Mouse (Mus musculus) MEL (cell line): ENCODE measurements around the gene Hectd4. TPM values are rescaled to one million over a fixed set of nuclear protein-coding genes. Genes with fewer than 3 reads are reported as not detected.

Experiments
- DNase-seq: peaks from one replicate; pipeline ENCODE4 v3.0.0; 2011; ENCODE audit warnings: low read depth, low spot score
- H3K27ac ChIP-seq: 2 replicates; pipeline ENCODE4 v1.5.1; 2012; ENCODE audit warnings: low read depth, mild to moderate bottlenecking, control low read depth, low read length, moderate library complexity; ENCODE audit not compliant: control insufficient read depth
- H3K27me3 ChIP-seq, 2 experiments: fragments of 150-350 bp in 1 of 2; sonication (generic) in 1 of 2; 2 replicates each; pipeline ENCODE4 v1.6.1; 2012; ENCODE audit warnings: low read length in 2 of 2, mild to moderate bottlenecking in 2 of 2, improper control_type of control experiment in 1 of 2, moderate library complexity in 1 of 2; ENCODE audit not compliant: insufficient read depth in 2 of 2, control insufficient read depth in 1 of 2
- H3K36me3 ChIP-seq, 2 experiments: 2 replicates each; pipeline ENCODE4 v1.6.1; 2012 to 2014; ENCODE audit warnings: low read length in 2 of 2, improper control_type of control experiment in 1 of 2, inconsistent platforms in 1 of 2, mild to moderate bottlenecking in 1 of 2; ENCODE audit not compliant: insufficient read depth in 2 of 2, control insufficient read depth in 1 of 2
- H3K4me1 ChIP-seq, 2 experiments: fragments of 150-350 bp in 1 of 2; sonication (generic) in 1 of 2; 2 replicates each; pipeline ENCODE4 v1.6.1; 2012; ENCODE audit warnings: low read length in 2 of 2, improper control_type of control experiment in 1 of 2, mild to moderate bottlenecking in 1 of 2; ENCODE audit not compliant: insufficient read depth in 2 of 2, control insufficient read depth in 1 of 2
- H3K4me3 ChIP-seq, 2 experiments: fragments of 150-350 bp in 1 of 2; sonication (generic) in 1 of 2; 2 replicates each; pipeline ENCODE4 v1.5.1; 2012; ENCODE audit warnings: low read depth in 2 of 2, low read length in 2 of 2, mild to moderate bottlenecking in 2 of 2, moderate library complexity in 2 of 2, control low read depth in 1 of 2, improper control_type of control experiment in 1 of 2; ENCODE audit not compliant: control insufficient read depth in 1 of 2, insufficient read depth in 1 of 2
- H3K79me2 ChIP-seq: 2 replicates; pipeline ENCODE4 v1.6.1; 2012; ENCODE audit warnings: mild to moderate bottlenecking, low read length, moderate library complexity; ENCODE audit not compliant: control insufficient read depth, poor library complexity, insufficient read depth
- H3K9ac ChIP-seq: 2 replicates; pipeline ENCODE4 v1.6.1; 2012; ENCODE audit warnings: low read depth, mild to moderate bottlenecking, control low read depth, low read length, moderate library complexity; ENCODE audit not compliant: control insufficient read depth, poor library complexity, severe bottlenecking
- H3K9me3 ChIP-seq: fragments of 150-350 bp; sonication (generic); replicated peaks from 2 replicates; pipeline ENCODE4 v1.6.1; 2012; ENCODE audit warnings: mild to moderate bottlenecking, low read length, improper control_type of control experiment, moderate library complexity; ENCODE audit not compliant: insufficient read depth
- BHLHE40 ChIP-seq: IDR thresholded peaks from 2 replicates; pipeline ENCODE4 v1.6.1; 2012; ENCODE audit warnings: low read depth, mild to moderate bottlenecking, inconsistent platforms, low read length, improper control_type of control experiment, borderline replicate concordance
- CHD1 ChIP-seq: IDR thresholded peaks from 2 replicates; pipeline ENCODE4 v1.6.1; 2012; ENCODE audit warnings: low read depth, mild to moderate bottlenecking, inconsistent platforms, low read length, improper control_type of control experiment
- CHD2 ChIP-seq: IDR thresholded peaks from 2 replicates; pipeline ENCODE4 v1.6.1; 2011; ENCODE audit warnings: low read length, improper control_type of control experiment
- E2F4 ChIP-seq: IDR thresholded peaks from 2 replicates; pipeline ENCODE4 v1.6.1; 2011; ENCODE audit warnings: low read depth, low read length, improper control_type of control experiment, borderline replicate concordance
- ETS1 ChIP-seq: IDR thresholded peaks from 2 replicates; pipeline ENCODE4 v1.6.1; 2012; ENCODE audit warnings: low read depth, mild to moderate bottlenecking, inconsistent platforms, low read length, improper control_type of control experiment, moderate library complexity
- GABPA ChIP-seq: IDR thresholded peaks from 2 replicates; pipeline ENCODE4 v1.6.1; 2012; ENCODE audit warnings: low read depth, mild to moderate bottlenecking, inconsistent platforms, low read length, improper control_type of control experiment, moderate library complexity
- GATA1 ChIP-seq: IDR thresholded peaks from 2 replicates; pipeline ENCODE4 v1.6.1; 2011; ENCODE audit warnings: low read depth, low read length, improper control_type of control experiment
- JUND ChIP-seq: IDR thresholded peaks from 2 replicates; pipeline ENCODE4 v1.6.1; 2011; ENCODE audit warnings: low read depth, mild to moderate bottlenecking, improper control_type of control experiment, low read length
- KAT2A ChIP-seq: conservative IDR thresholded peaks from 2 replicates; pipeline ENCODE4 v1.6.1; 2012; ENCODE audit warnings: low read depth, low read length, improper control_type of control experiment, inconsistent platforms
- MAX ChIP-seq: IDR thresholded peaks from 2 replicates; pipeline ENCODE4 v1.6.1; 2011; ENCODE audit warnings: low read length, improper control_type of control experiment
- MEF2A ChIP-seq: IDR thresholded peaks from 2 replicates; pipeline ENCODE4 v1.6.1; 2014; ENCODE audit warnings: low read depth, mild to moderate bottlenecking, inconsistent platforms, low read length, improper control_type of control experiment; ENCODE audit not compliant: poor library complexity, insufficient replicate concordance, severe bottlenecking; ENCODE audit errors: extremely low read depth
- MYB ChIP-seq: IDR thresholded peaks from 2 replicates; pipeline ENCODE4 v1.6.1; 2011; ENCODE audit warnings: mild to moderate bottlenecking, low read depth, low read length, improper control_type of control experiment
- NELFE ChIP-seq: IDR thresholded peaks from 2 replicates; pipeline ENCODE4 v1.6.1; 2011; ENCODE audit warnings: low read depth, low read length, improper control_type of control experiment
- RCOR1 ChIP-seq: IDR thresholded peaks from 2 replicates; pipeline ENCODE4 v1.6.1; 2012; ENCODE audit warnings: low read depth, mild to moderate bottlenecking, inconsistent platforms, low read length, improper control_type of control experiment
- SMC3 ChIP-seq: IDR thresholded peaks from 2 replicates; pipeline ENCODE4 v1.6.1; 2011; ENCODE audit warnings: low read depth, low read length, improper control_type of control experiment
- TAL1 ChIP-seq: IDR thresholded peaks from 2 replicates; pipeline ENCODE4 v1.6.1; 2012; ENCODE audit warnings: mild to moderate bottlenecking, inconsistent platforms, low read length, moderate library complexity, mixed read lengths
- TCF12 ChIP-seq: IDR thresholded peaks from 2 replicates; pipeline ENCODE4 v1.6.1; 2014; ENCODE audit warnings: low read depth, mild to moderate bottlenecking, inconsistent platforms, low read length, improper control_type of control experiment, moderate library complexity
- UBTF ChIP-seq: IDR thresholded peaks from 2 replicates; pipeline ENCODE4 v1.6.1; 2012; ENCODE audit warnings: low read depth, mild to moderate bottlenecking, inconsistent platforms, low read length, improper control_type of control experiment, moderate library complexity, borderline replicate concordance; ENCODE audit not compliant: insufficient read depth
- USF2 ChIP-seq, 2 experiments: IDR thresholded peaks; 2 replicates each; pipeline ENCODE4 v1.6.1; 2011 to 2012; ENCODE audit warnings: improper control_type of control experiment in 2 of 2, low read length in 2 of 2, borderline replicate concordance in 1 of 2, inconsistent platforms in 1 of 2, low read depth in 1 of 2, mild to moderate bottlenecking in 1 of 2; ENCODE audit not compliant: insufficient read depth in 1 of 2
- ZC3H11A ChIP-seq: IDR thresholded peaks from 2 replicates; pipeline ENCODE4 v1.6.1; 2012; ENCODE audit warnings: low read depth, mild to moderate bottlenecking, inconsistent platforms, low read length, improper control_type of control experiment
- ZKSCAN1 ChIP-seq: IDR thresholded peaks from 2 replicates; pipeline ENCODE4 v1.6.1; 2012; ENCODE audit warnings: low read depth, mild to moderate bottlenecking, inconsistent platforms, low read length, improper control_type of control experiment, moderate library complexity
- ZMIZ1 ChIP-seq: IDR thresholded peaks from 2 replicates; pipeline ENCODE4 v1.6.1; 2012; ENCODE audit warnings: low read depth, mild to moderate bottlenecking, inconsistent platforms, low read length, improper control_type of control experiment, moderate library complexity
- ZNF384 ChIP-seq: IDR thresholded peaks from 2 replicates; pipeline ENCODE4 v1.6.1; 2012; ENCODE audit warnings: low read depth, mild to moderate bottlenecking, inconsistent platforms, low read length, improper control_type of control experiment
- polyA plus RNA-seq, 2 experiments: library from polyadenylated mRNA; stranded (reverse) in 1 of 2; unstranded in 1 of 2; fragments of >175 nt in 1 of 2; fragments of >200 nt in 1 of 2; gene quantifications; 2 replicates each; pipeline versions ENCODE4 v1.2.1 to v1.2.4; 2012; ENCODE audit warnings: low replicate concordance in 2 of 2, low read depth in 1 of 2; ENCODE audit not compliant: insufficient read length in 2 of 2, insufficient read depth in 1 of 2, missing spikeins in 1 of 2
- total RNA-seq: library from RNA; depleted of rRNA; stranded (reverse); fragments of 300-350 nt; gene quantifications from 2 replicates; pipeline ENCODE4 v1.2.3, GENCODE M21; 2012

The Hectd4 gene
- total and polyA plus RNA-seq, 3 experiments = 7.0 to 10.8 TPM; not detected in 1

DNA sequence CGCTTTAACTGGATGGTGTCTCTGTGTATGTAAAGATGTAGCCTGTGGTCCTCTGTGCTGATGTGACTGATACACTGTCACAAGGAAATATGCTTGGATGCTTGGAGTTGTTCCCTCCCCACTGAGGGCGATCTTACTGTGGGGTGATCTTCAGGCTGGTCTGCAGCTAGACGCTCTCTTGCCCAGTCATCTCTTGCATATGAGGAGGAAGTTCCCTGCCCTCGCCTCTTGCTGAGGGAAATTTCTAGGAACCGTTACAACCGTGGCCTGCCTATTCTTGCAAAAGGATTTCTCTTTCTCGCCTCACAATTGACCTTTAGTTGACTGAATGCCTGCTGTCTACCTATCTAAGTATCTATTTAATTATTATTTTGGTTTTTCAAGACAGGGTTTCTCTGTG lies 35.0 kb downstream of the Hectd4 start:
- no peaks in the 10 kb centered on the region for H3K9me3 ChIP-seq
- no peak for DNase-seq
- H3K4me3 ChIP-seq = no peak overlapping the region
- no peaks in the 10 kb centered on the region for H3K27me3 ChIP-seq
- H3K9ac ChIP-seq = no peak overlapping the region
- no peak overlapping the region for H3K27ac ChIP-seq
- H3K4me1 ChIP-seq = no peaks in the 10 kb centered on the region; a peak in 1 of 4 replicates
- TF ChIP-seq ZNF384 (no peak), TCF12 (no peak), USF2 (IDR thresholded peaks at IDR 0.05; ENCODE audit: borderline replicate concordance in 1 of 2, insufficient read depth in 1 of 2, low read depth in 1 of 2, low read length in 2 of 2) (no peak), ETS1 (no peak), CHD2 (no peak), UBTF (no peak), E2F4 (no peak), ZMIZ1 (no peak), ZKSCAN1 (no peak), SMC3 (no peak), ZC3H11A (no peak), NELFE (no peak)
- peaks cover 0 to 3% of the 10 kb centered on the region in 2 experiments; a peak in 2 of 4 replicates for H3K36me3 ChIP-seq
- no peaks in the 10 kb centered on the region for H3K79me2 ChIP-seq

DNA sequence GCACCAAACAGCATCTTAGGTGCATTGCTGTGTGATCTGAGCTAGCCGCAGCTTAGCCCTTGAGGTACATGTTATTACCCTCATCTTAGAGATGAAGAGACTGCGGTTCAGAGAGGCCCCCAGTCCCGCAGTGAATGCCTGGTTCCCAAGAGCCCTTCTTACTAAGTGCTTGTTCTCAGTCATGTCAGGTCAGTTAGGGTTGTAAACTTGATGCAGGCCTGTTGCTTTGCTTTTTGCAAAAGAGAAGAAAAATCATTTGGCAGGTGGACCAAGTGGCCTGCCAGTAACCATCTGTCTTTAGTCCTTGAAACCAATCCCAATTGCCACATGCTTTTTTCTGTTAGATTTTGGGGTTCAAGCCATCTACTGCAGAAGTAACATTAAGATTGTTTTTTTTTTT lies 41.8 kb downstream of the Hectd4 start:
- peaks cover 5 to 10% of the 10 kb centered on the region in 2 experiments for H3K4me1 ChIP-seq
- no peak for DNase-seq
- TF ChIP-seq MEF2A = no peak
- no peak for TF ChIP-seq UBTF
- no peak for TF ChIP-seq BHLHE40
- TF ChIP-seq GATA1 = no peak
- no peak for TF ChIP-seq RCOR1
- TF ChIP-seq TCF12 = no peak
- no peak for TF ChIP-seq TAL1
- no peak for TF ChIP-seq KAT2A
- no peak for TF ChIP-seq ZNF384
- TF ChIP-seq MAX = no peak
- TF ChIP-seq GABPA = no peak
- TF ChIP-seq NELFE = no peak
- no peak for TF ChIP-seq SMC3
- no peak for TF ChIP-seq MYB
- TF ChIP-seq CHD1 = no peak
- no peak for TF ChIP-seq JUND
- no peak for TF ChIP-seq ETS1
- TF ChIP-seq USF2 (IDR thresholded peaks at IDR 0.05; ENCODE audit: borderline replicate concordance in 1 of 2, insufficient read depth in 1 of 2, low read depth in 1 of 2, low read length in 2 of 2) = no peak
- H3K27me3 ChIP-seq = no peaks in the 10 kb centered on the region
- H3K9me3 ChIP-seq = no peaks in the 10 kb centered on the region
- H3K9ac ChIP-seq = no peak overlapping the region
- no peak overlapping the region for H3K27ac ChIP-seq
- no peak overlapping the region for H3K4me3 ChIP-seq
- H3K36me3 ChIP-seq = peaks cover 0 to 10% of the 10 kb centered on the region in 2 experiments; a peak in 3 of 4 replicates
- no peaks in the 10 kb centered on the region for H3K79me2 ChIP-seq
